Mouse (Mus musculus) CH12.LX (cell line): ENCODE results near the gene Gsta4.

Source experiments
- BHLHE40 ChIP-seq: IDR thresholded peaks from 2 replicates; pipeline ENCODE4 v1.6.1; 2011; ENCODE audit warnings: mild to moderate bottlenecking, low read depth, low read length, improper control_type of control experiment
- CHD1 ChIP-seq: IDR thresholded peaks from 2 replicates; pipeline ENCODE4 v1.6.1; 2012; ENCODE audit warnings: low read depth, low read length, improper control_type of control experiment, inconsistent platforms
- CHD2 ChIP-seq: IDR thresholded peaks from 2 replicates; pipeline ENCODE4 v1.6.1; 2011; ENCODE audit warnings: low read length, improper control_type of control experiment
- CTCF ChIP-seq, 2 experiments: IDR thresholded peaks in 1 of 2; conservative IDR thresholded peaks in 1 of 2; 2 replicates each; pipeline ENCODE4 v1.5.1; 2011 to 2012; ENCODE audit warnings: low read depth in 2 of 2, low read length in 2 of 2, improper control_type of control experiment in 1 of 2, inconsistent platforms in 1 of 2, mild to moderate bottlenecking in 1 of 2, moderate library complexity in 1 of 2
- ELF1 ChIP-seq: IDR thresholded peaks from 2 replicates; pipeline ENCODE4 v1.6.1; 2014; ENCODE audit warnings: low read depth, mild to moderate bottlenecking, inconsistent platforms, low read length, improper control_type of control experiment
- EP300 ChIP-seq: IDR thresholded peaks from 2 replicates; pipeline ENCODE4 v1.6.1; 2011; ENCODE audit warnings: low read length, improper control_type of control experiment
- GABPA ChIP-seq: IDR thresholded peaks from 2 replicates; pipeline ENCODE4 v1.6.1; 2012; ENCODE audit warnings: low read depth, low read length, improper control_type of control experiment, inconsistent platforms; ENCODE audit not compliant: insufficient replicate concordance
- MYC ChIP-seq: IDR thresholded peaks from 2 replicates; pipeline ENCODE4 v1.6.1; 2011; ENCODE audit warnings: low read depth, mild to moderate bottlenecking, improper control_type of control experiment, low read length
- POLR2AphosphoS2 ChIP-seq: IDR thresholded peaks from 2 replicates; pipeline ENCODE4 v1.6.1; 2011; ENCODE audit warnings: low read depth, low read length, improper control_type of control experiment
- SIN3A ChIP-seq: IDR thresholded peaks from 2 replicates; pipeline ENCODE4 v1.6.1; 2012; ENCODE audit warnings: low read length, improper control_type of control experiment, inconsistent platforms
- TCF12 ChIP-seq: IDR thresholded peaks from 2 replicates; pipeline ENCODE4 v1.6.1; 2014; ENCODE audit warnings: low read depth, mild to moderate bottlenecking, inconsistent platforms, low read length, improper control_type of control experiment
- ZMIZ1 ChIP-seq: IDR thresholded peaks from 2 replicates; pipeline ENCODE4 v1.6.1; 2012; ENCODE audit warnings: low read depth, mild to moderate bottlenecking, inconsistent platforms, low read length, improper control_type of control experiment

DNA sequence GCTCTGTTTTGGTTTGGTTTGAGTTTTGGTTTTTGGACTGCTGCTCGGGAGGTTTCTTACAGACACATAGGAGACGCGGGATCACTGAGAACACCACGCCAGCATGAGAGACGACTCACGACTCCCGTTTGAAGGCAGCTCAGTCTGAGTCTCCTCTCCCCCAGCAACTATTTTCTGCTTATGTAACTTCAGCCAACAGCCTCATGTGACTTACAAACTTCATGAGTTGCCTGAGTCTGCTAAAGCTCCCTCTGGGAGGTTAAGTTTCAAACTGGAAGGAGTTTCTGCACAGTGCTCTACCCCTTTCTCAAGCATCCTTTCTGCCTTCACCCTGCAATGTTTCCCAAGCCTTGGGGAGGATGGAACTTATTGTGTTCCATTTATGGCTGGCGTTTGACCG, 3.1 kb downstream of the Gsta4 start:
- no peak for TF ChIP-seq CHD1
- no peak for TF ChIP-seq ELF1
- no peak for TF ChIP-seq CTCF (conservative IDR thresholded peaks at IDR 0.05 in 1 of 2, IDR thresholded peaks at IDR 0.05 in 1 of 2; ENCODE audit: low read depth in 2 of 2, low read length in 2 of 2)
- no peak for TF ChIP-seq GABPA
- no peak for TF ChIP-seq TCF12
- no peak for TF ChIP-seq POLR2AphosphoS2
- no peak for TF ChIP-seq BHLHE40
- TF ChIP-seq MYC = no peak
- no peak for TF ChIP-seq EP300
- no peak for TF ChIP-seq CHD2
- no peak for TF ChIP-seq ZMIZ1
- no peak for TF ChIP-seq SIN3A
